ENCODE assay signal across 8 mouse cellular contexts in genomic region chr5:21586763-21587162, GRCm38 (mm10). TPM values are rescaled to one million over a fixed set of nuclear protein-coding genes. Genes with fewer than 3 reads are reported as not detected.
DNase-seq lines count a peak whose midpoint lies in the region; ATAC-seq lines count a peak whose summit lies in the region.

No protein-coding gene starts in this region.

- no peak overlapping the region for H3K4me3 ChIP-seq in liver, embryonic 12.5 days
- no peak overlapping the region for H3K4me3 ChIP-seq in embryonic facial prominence, embryonic 14.5 days (ENCODE audit: low read depth, low read length)

- peak; percentile 30 to 77 for DNase-seq in adrenal gland, adult (ENCODE audit: inconsistent age in 2 of 2, low spot score in 1 of 2)
- DNase-seq in adrenal gland, postnatal 4 days (ENCODE audit: low spot score in 2 of 2), result no peak
- DNase-seq in liver (peak; percentile 44), adipocyte (ENCODE audit: low spot score) (peak; percentile 82)
- peak; percentile 45 for DNase-seq in embryonic facial prominence, embryonic 14.5 days (ENCODE audit: low spot score)
- peak; percentile 68 to 69 for DNase-seq in kidney, postnatal 4 days
- DNase-seq in retina, embryonic 14.5 days (ENCODE audit: low spot score), result peak; percentile 66

- no peak overlapping the region for H3K27ac ChIP-seq in liver, embryonic 12.5 days
- H3K27ac ChIP-seq in embryonic facial prominence, embryonic 14.5 days (replicated peaks; ENCODE audit: low read depth, low read length), result no peak overlapping the region

- no peaks in the 10 kb centered on the region for H3K4me1 ChIP-seq in liver, embryonic 12.5 days
- H3K4me1 ChIP-seq in embryonic facial prominence, embryonic 14.5 days (ENCODE audit: control insufficient read depth, insufficient read depth, low read length), result no peaks in the 10 kb centered on the region

- H3K9ac ChIP-seq in liver, embryonic 12.5 days, result no peak overlapping the region
- no peak overlapping the region for H3K9ac ChIP-seq in embryonic facial prominence, embryonic 14.5 days (ENCODE audit: low read depth, low read length)

- 41% methylated on average over 6 of the region's 6 CpGs for WGBS in liver, embryonic 12.5 days (ENCODE audit: insufficient replicate concordance)
- 53% methylated on average over 6 of the region's 6 CpGs for WGBS in embryonic facial prominence, embryonic 14.5 days

- no peak overlapping the region for H3K4me2 ChIP-seq in liver, embryonic 12.5 days
- H3K4me2 ChIP-seq in embryonic facial prominence, embryonic 14.5 days (ENCODE audit: low read depth, low read length), result no peak overlapping the region

- H3K36me3 ChIP-seq in liver, embryonic 12.5 days, result no peaks in the 10 kb centered on the region
- no peaks in the 10 kb centered on the region for H3K36me3 ChIP-seq in embryonic facial prominence, embryonic 14.5 days (ENCODE audit: control insufficient read depth, insufficient read depth, low read length)

- ATAC-seq in liver, embryonic 12.5 days, result no peak
- no peak for ATAC-seq in embryonic facial prominence, embryonic 14.5 days (ENCODE audit: low read depth)

- H3K9me3 ChIP-seq in liver, embryonic 12.5 days (replicated peaks), result no peaks in the 10 kb centered on the region
- H3K9me3 ChIP-seq in embryonic facial prominence, embryonic 14.5 days (ENCODE audit: control insufficient read depth, low read length), result no peaks in the 10 kb centered on the region

- no peaks in the 10 kb centered on the region; the same call in 1 of the 2 replicates for H3K27me3 ChIP-seq in liver, embryonic 12.5 days (replicated peaks)
- no peaks in the 10 kb centered on the region for H3K27me3 ChIP-seq in embryonic facial prominence, embryonic 14.5 days (replicated peaks; ENCODE audit: control insufficient read depth, insufficient read depth, low read length)

RNA-seq across cellular contexts. Expression of gene Lrrc17, which starts 43.4 kb away (rescaled TPM):
- total RNA-seq in adrenal gland, postnatal 4 days (2021), result 10 to 100 TPM; 19.8 to 20.2 TPM
- polyA plus RNA-seq in liver, embryonic 12.5 days (2016; fragmentation: Nextera tagmentation; extraction: Ambion mirVana), result 1.6 and 2.2 TPM in 2 replicates
- polyA plus RNA-seq in embryonic facial prominence, embryonic 14.5 days (2014; fragmentation: Nextera tagmentation; extraction: Ambion mirVana), result 138 and 151 TPM in 2 replicates

RNA-seq across cellular contexts. Expression of gene Fbxl13, which starts 58.7 kb away (rescaled TPM):
- under 1 TPM; 0.20 to 0.25 TPM for total RNA-seq in adrenal gland, postnatal 4 days (2021)
- 0.06 and 0.23 TPM in 2 replicates for polyA plus RNA-seq in liver, embryonic 12.5 days (2016; fragmentation: Nextera tagmentation; extraction: Ambion mirVana)
- polyA plus RNA-seq in embryonic facial prominence, embryonic 14.5 days (2014; fragmentation: Nextera tagmentation; extraction: Ambion mirVana), result 0.25 and 0.46 TPM in 2 replicates

RNA-seq across cellular contexts. Expression of gene Armc10, which starts 58.9 kb away (rescaled TPM):
- 10 to 100 TPM; 34.7 to 36.2 TPM for total RNA-seq in adrenal gland, postnatal 4 days (2021)
- 10.6 and 11.8 TPM in 2 replicates for polyA plus RNA-seq in liver, embryonic 12.5 days (2016; fragmentation: Nextera tagmentation; extraction: Ambion mirVana)
- polyA plus RNA-seq in embryonic facial prominence, embryonic 14.5 days (2014; fragmentation: Nextera tagmentation; extraction: Ambion mirVana), result 37.1 and 40.6 TPM in 2 replicates

Comparison
In these comparisons a context has a peak if more than half of its experiments do, and no peak if none do; other contexts are left out.
1. DNase-seq: peak in adrenal gland, adult (2 of 2), liver (single experiment), adipocyte (single experiment), embryonic facial prominence, embryonic 14.5 days (single experiment), kidney, postnatal 4 days (2 of 2) and retina, embryonic 14.5 days (single experiment); none in adrenal gland, postnatal 4 days (0 of 2).
2. RNA of gene Lrrc17, which starts 43.4 kb away (polyA plus RNA-seq): 138 to 151 TPM in embryonic facial prominence, embryonic 14.5 days; 1.6 to 2.2 TPM in liver, embryonic 12.5 days; every median in the first group is over 10 times any median in the second.